Mouse (Mus musculus): ENCODE data around the gene Gtf2f1.

GRCm38 (mm10) chr17:57058891-57059485, 47.9 kb upstream of the Gtf2f1 start, which contains the start of gene Crb3:
- no peak for TF ChIP-seq POLR2A (IDR thresholded peaks at IDR 0.05; ENCODE audit: low read depth, low read length)
- no peak for TF ChIP-seq CTCF (conservative IDR thresholded peaks at IDR 0.05; ENCODE audit: insufficient read depth, insufficient read length, low read depth, low read length)

All from kidney, adult 2 months (tissue).